Mouse (Mus musculus) stomach, adult 2 months (tissue): Measurements from ENCODE around the gene Zfp691. TPM values are rescaled to one million over a fixed set of nuclear protein-coding genes. Genes with fewer than 3 reads are reported as not detected.

ENCODE experiments used
- polyA plus RNA-seq: library from polyadenylated mRNA; depleted of rRNA; stranded (reverse); fragments of >200 nt; gene quantifications from 2 replicates; pipeline ENCODE4 v1.2.3, GENCODE M21; 2012; rRNA removed

Gene Zfp691
- 5.5 and 7.3 TPM in 2 replicates for polyA plus RNA-seq

GRCm38 (mm10) chr4:119173851-119174453 lies at the start of gene Zfp691:
Gene Zfp691, minus strand, starts transcription at chr4:119174195.

GRCm38 (mm10) chr4:119218169-119218568 lies 44.2 kb upstream of the Zfp691 start, which contains the start of gene Tmem269:
Gene Tmem269, minus strand, starts transcription at chr4:119218217.

GRCm38 (mm10) chr4:119194909-119195581 lies 21.1 kb upstream of the Zfp691 start, which contains the start of gene Svbp:
Gene Svbp, plus strand, starts transcription at chr4:119195306.

GRCm38 (mm10) chr4:119189864-119190263 lies 15.9 kb upstream of the Zfp691 start, which contains the start of gene Ermap:
Gene Ermap, minus strand, starts transcription at chr4:119190011.

Other genes starting within 250 kb of the Zfp691 start
- gene Olfr1328, start 235.6 kb downstream of the Zfp691 start, polyA plus RNA-seq: not detected in 2 replicates
- gene Lao1, start 212.6 kb downstream of the Zfp691 start, polyA plus RNA-seq: 0.05 and 0.06 TPM in 2 replicates
- gene Slc2a1, start 65.5 kb downstream of the Zfp691 start, polyA plus RNA-seq: 56.8 and 58.2 TPM in 2 replicates
- gene Ermap, start 15.8 kb upstream of the Zfp691 start, polyA plus RNA-seq: not detected in 2 replicates
- gene Svbp, start 21.1 kb upstream of the Zfp691 start, polyA plus RNA-seq: 21.2 and 21.6 TPM in 2 replicates
- 0.10 TPM in 1 of 2 replicates, not detected in the other for gene Tmem269, start 44.0 kb upstream of the Zfp691 start, polyA plus RNA-seq
- 1.0 and 1.5 TPM in 2 replicates for gene AU022252, start 58.5 kb upstream of the Zfp691 start, polyA plus RNA-seq
- 7.1 and 9.0 TPM in 2 replicates for gene P3h1, start 58.7 kb upstream of the Zfp691 start, polyA plus RNA-seq
- 0.17 TPM in 1 of 2 replicates, not detected in the other for gene Cldn19, start 81.2 kb upstream of the Zfp691 start, polyA plus RNA-seq
- gene Ybx1, start 120.4 kb upstream of the Zfp691 start, polyA plus RNA-seq: 72.0 and 89.9 TPM in 2 replicates
- 0.95 and 1.0 TPM in 2 replicates for gene Ppih, start 146.4 kb upstream of the Zfp691 start, polyA plus RNA-seq
- 0.16 TPM in 1 of 2 replicates, not detected in the other for gene Ccdc30, start 241.3 kb upstream of the Zfp691 start, polyA plus RNA-seq
- 8.4 and 14.3 TPM in 2 replicates for gene Ppcs, start 248.2 kb upstream of the Zfp691 start, polyA plus RNA-seq
- gene Zmynd12, start 248.6 kb upstream of the Zfp691 start, polyA plus RNA-seq: 0.52 and 0.53 TPM in 2 replicates